Mouse (Mus musculus) kidney, embryonic 16.5 days (tissue): Measurements from ENCODE around the gene Krt78. TPM values are rescaled to one million over a fixed set of nuclear protein-coding genes. Genes with fewer than 3 reads are reported as not detected.

Source experiments
- ATAC-seq: fragments of 200-750 bp; cut with Nextera tagmentation; 2 replicates; pipeline ENCODE4 v1.8.0; 2017; ENCODE audit warnings: moderate TSS enrichment; ENCODE audit not compliant: low FRiP score, low TSS enrichment
- H3K27ac ChIP-seq: fragments of 300-500 bp; sonication (generic); 2 replicates; pipeline ENCODE4 v1.5.1; 2014; ENCODE audit warnings: low read length
- H3K27me3 ChIP-seq: fragments of 300-500 bp; sonication (generic); 2 replicates; pipeline ENCODE4 v1.6.1; 2014; ENCODE audit warnings: low read length, control low read depth, mixed read lengths; ENCODE audit not compliant: insufficient read depth
- H3K36me3 ChIP-seq: fragments of 300-500 bp; sonication (generic); 2 replicates; pipeline ENCODE4 v1.6.1; 2014; ENCODE audit warnings: low read length, control low read depth, mixed read lengths; ENCODE audit not compliant: insufficient read depth
- H3K4me1 ChIP-seq: fragments of 300-500 bp; sonication (generic); 2 replicates; pipeline ENCODE4 v1.6.1; 2014; ENCODE audit warnings: low read length, control low read depth, mixed read lengths; ENCODE audit not compliant: insufficient read depth
- H3K4me2 ChIP-seq: fragments of 300-500 bp; sonication (generic); replicated peaks from 2 replicates; pipeline ENCODE4 v1.6.1; 2014; ENCODE audit warnings: low read depth, low read length
- H3K4me3 ChIP-seq: fragments of 300-500 bp; sonication (generic); 2 replicates; pipeline ENCODE4 v1.5.1; 2014; ENCODE audit warnings: mild to moderate bottlenecking, low read length
- H3K9ac ChIP-seq: fragments of 300-500 bp; sonication (generic); replicated peaks from 2 replicates; pipeline ENCODE4 v1.6.1; 2014; ENCODE audit warnings: low read length
- H3K9me3 ChIP-seq: fragments of 300-500 bp; sonication (generic); 2 replicates; pipeline ENCODE4 v1.6.1; 2016; ENCODE audit warnings: low read length, control low read depth
- WGBS: fragments of 180-500 bp; shearing (Covaris S2); extraction: QIAGEN DNeasy Blood & Tissue Kit; methylation state at CpG from one replicate; pipeline ENCODE4 v1.1.7; 2014; 5-methylcytosine and 5-hydroxymethylcytosine counted together
- polyA plus RNA-seq: library from polyadenylated mRNA; unstranded; fragments of >200 nt; fragmentation: Nextera tagmentation; extraction: Ambion mirVana; gene quantifications from 2 replicates; pipeline ENCODE4 v1.2.1, GENCODE M21; 2015

Gene Krt78
- polyA plus RNA-seq, 1 experiment from 2014 or later = 0.16 TPM

DNA sequence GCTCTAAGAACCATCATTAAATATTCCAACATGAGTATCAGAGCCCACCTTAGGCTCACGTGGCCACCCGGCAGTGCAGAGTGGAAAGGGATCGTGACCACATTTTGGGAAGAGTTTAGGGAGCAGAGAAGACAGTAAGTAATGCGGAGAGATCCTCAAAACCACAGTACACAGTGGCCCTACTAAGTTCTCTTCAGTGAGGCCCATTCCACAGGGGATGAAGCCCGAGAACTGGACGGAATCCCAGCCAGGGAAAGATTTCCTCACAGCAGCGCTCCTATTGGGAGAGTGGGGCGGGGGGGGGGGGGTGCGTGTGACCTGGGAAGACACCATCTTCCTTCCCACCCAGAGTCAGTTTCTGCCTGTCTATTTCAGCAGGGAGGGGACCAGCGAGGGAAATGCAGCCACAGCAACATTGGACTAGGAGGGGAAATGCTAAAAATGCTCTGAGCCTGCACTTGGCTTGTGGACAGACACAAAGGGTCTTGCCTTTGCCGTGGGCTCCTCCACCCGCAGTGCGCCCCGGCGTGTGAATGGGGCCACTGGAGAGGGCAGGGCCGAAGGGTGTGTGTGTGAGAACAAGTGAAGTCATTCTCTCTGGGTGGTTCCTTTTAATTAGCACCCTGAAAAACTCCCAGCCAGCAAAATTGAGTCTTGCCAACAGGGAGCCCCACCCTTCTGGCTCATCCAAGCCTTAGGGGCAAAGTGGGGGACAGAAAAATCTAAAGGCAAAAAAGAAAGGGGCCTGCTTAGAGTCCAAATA is 20.2 kb upstream of the Krt78 start:
- H3K4me2 ChIP-seq = no peak overlapping the region
- no peak overlapping the region for H3K4me3 ChIP-seq
- ATAC-seq = no peak
- 53% methylated on average over 16 of the region's 16 CpGs for WGBS
- H3K9me3 ChIP-seq = no peaks in the 10 kb centered on the region
- H3K27ac ChIP-seq = no peak overlapping the region
- H3K36me3 ChIP-seq = no peaks in the 10 kb centered on the region
- 0 out of 2 replicates have a peak overlapping the region, but pooled peaks have one; percentile 1 for H3K9ac ChIP-seq
- no peaks in the 10 kb centered on the region for H3K27me3 ChIP-seq
- H3K4me1 ChIP-seq = peaks cover 37% of the 10 kb centered on the region

- H3K36me3 ChIP-seq = no peaks in the 10 kb centered on the region
- no peaks in the 10 kb centered on the region for H3K9me3 ChIP-seq
- H3K27ac ChIP-seq = no peak overlapping the region
- 11% methylated on average over 15 of the region's 15 CpGs for WGBS
- no peaks in the 10 kb centered on the region for H3K27me3 ChIP-seq
- 0 out of 2 replicates have a peak overlapping the region, but pooled peaks have one; percentile 11 for H3K9ac ChIP-seq
- H3K4me1 ChIP-seq = peaks cover 37% of the 10 kb centered on the region
- no peak for ATAC-seq
- H3K4me2 ChIP-seq = no peak overlapping the region
- H3K4me3 ChIP-seq = no peak overlapping the region
These were observed 19.5 kb upstream of the Krt78 start for GRCm38 (mm10) chr15:101973414-101974077.

DNA sequence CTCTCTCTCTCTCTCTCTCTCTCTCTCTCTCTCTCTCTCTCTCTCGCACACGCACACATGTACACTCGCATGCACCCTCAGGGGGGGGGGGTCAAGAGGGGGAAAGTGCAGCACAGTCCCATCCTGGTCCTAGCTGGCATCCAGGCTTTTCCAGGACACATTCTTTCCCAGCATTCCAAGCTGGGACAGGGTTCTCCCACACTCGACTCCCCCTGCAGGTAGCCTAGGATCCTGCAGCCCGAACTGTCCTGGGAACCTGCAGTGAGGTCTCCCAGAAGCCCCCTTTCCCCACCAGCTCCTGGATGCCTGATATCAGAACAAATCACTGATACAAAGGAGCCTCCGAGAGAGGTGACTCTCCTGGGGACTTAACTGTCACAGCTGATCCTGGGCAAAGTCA is 16.4 kb upstream of the Krt78 start:
- no peak for ATAC-seq
- Histone ChIP-seq H3K4me1 (peaks cover 8% of the 10 kb centered on the region; the same call in 1 of the 2 replicates), H3K9ac (peak overlapping the region; percentile 9; the same call in 1 of the 2 replicates), H3K4me3 (no peak overlapping the region), H3K27me3 (no peaks in the 10 kb centered on the region), H3K4me2 (no peak overlapping the region), H3K27ac (no peak overlapping the region), H3K36me3 (no peaks in the 10 kb centered on the region), H3K9me3 (no peaks in the 10 kb centered on the region)
- WGBS = 6% methylated on average over 3 of the region's 6 CpGs

DNA sequence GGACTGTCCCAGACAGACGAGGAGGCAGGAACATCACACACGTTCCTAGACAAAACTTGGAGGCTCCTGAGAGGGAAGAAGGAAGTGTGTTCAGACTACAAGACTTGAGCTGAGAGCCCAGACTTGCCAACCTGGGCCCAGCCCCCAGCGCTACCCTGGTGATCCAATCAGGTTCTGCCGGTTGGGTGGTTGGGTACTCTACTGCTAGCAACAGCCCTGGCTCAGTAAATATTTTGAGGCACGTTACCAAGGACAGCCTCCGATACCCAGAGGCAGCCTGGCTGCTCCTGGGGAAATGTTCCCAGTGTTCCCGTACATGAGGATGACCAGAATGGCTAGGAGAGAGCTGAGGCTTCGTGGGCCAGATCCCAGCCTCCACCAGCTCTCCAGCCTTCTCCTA is 12.7 kb upstream of the Krt78 start:
- Histone ChIP-seq H3K4me3 (no peak overlapping the region), H3K27me3 (no peaks in the 10 kb centered on the region), H3K9ac (no peak overlapping the region), H3K9me3 (no peaks in the 10 kb centered on the region), H3K27ac (no peak overlapping the region), H3K4me1 (0 out of 2 replicates have a peak, but pooled peaks cover 6% of the 10 kb centered on the region), H3K4me2 (no peak overlapping the region), H3K36me3 (no peaks in the 10 kb centered on the region)
- no peak for ATAC-seq
- 72% methylated on average over 8 of the region's 8 CpGs for WGBS

DNA sequence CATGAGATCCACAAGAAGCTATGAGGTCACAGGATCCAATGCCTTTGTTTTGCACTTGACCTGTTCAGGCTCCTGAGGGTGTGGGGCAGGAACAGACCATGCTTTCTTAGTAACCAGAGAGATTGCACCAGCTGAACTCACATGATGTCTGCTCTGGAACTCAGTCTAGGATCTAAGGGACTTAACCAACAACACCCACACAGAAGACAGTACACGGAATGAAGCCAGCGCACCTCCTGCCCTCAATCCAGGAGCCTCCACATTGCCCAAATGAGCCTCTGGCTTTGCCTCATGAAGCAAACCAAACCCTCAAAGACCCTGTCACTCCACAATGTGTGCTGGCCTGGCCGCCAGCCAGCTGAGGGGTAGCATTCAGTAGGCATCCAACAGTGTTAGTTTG is 4.8 kb upstream of the Krt78 start:
- no peaks in the 10 kb centered on the region for H3K9me3 ChIP-seq
- no peak for ATAC-seq
- no peaks in the 10 kb centered on the region for H3K27me3 ChIP-seq
- H3K4me1 ChIP-seq = no peaks in the 10 kb centered on the region
- WGBS = 75% methylated on average over 3 of the region's 3 CpGs
- H3K27ac ChIP-seq = no peak overlapping the region
- H3K9ac ChIP-seq = no peak overlapping the region
- H3K4me3 ChIP-seq = no peak overlapping the region
- no peaks in the 10 kb centered on the region for H3K36me3 ChIP-seq
- H3K4me2 ChIP-seq = no peak overlapping the region

DNA sequence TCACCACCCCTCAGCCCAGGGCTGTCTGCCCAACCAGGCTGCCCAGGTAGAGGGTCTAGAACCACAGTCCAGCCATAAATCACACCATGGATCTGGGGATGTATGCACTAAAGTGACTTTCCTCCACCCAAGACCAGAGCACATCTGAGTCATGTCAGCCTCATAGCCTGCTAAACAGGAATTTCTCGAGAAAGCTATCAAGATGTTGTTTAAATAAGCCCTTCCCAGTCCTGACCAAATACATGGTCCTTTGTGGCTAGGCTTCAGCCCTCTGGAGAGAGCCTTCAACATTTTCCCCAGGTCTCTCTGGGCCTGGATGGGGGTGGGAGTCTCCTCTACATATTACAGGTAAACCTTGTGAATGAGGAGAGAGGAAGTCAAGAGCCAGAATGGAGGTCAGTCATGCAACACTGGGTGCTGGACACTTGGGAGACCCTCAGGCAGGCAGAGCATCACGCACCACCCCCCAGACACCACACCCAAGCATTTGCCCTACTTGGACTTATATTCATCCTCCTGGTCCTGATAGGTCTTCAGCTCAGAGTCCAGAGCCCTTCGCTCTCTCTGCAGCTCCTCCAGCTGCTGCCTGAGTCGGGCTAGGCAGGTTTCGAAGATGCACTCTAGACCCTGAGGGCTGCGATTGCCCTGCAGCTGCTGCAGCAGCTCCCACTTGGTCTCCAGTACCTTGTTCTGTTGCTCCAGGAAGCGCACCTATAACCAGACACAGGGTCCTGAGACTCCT is 1.2 kb downstream of the Krt78 start:
- no peaks in the 10 kb centered on the region for H3K9me3 ChIP-seq
- no peak overlapping the region for H3K27ac ChIP-seq
- no peak overlapping the region for H3K9ac ChIP-seq
- H3K36me3 ChIP-seq = no peaks in the 10 kb centered on the region
- H3K4me3 ChIP-seq = no peak overlapping the region
- H3K4me1 ChIP-seq = no peaks in the 10 kb centered on the region
- H3K27me3 ChIP-seq = no peaks in the 10 kb centered on the region
- no peak overlapping the region for H3K4me2 ChIP-seq
- 79% methylated on average over 7 of the region's 7 CpGs for WGBS
- ATAC-seq = no peak

DNA sequence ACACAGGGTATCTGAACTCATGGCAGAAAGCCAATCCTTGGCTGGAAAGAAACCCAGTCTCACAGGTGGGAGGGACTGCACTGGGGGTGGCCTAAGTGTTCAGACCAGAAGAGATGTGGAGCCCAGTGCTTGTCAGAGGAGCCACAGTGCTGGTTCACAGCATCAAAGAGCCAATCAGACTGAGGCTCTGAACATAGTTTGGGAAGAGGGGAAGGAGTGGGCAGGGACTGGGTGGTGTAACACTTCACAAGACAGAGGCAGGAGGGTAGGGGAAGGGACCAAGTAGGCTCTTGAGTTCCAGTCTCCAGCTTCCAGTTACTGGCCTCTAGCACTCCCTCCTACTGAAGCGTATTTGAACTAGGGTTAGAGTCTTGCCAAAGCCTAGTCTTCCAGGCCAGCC is 8.7 kb downstream of the Krt78 start:
- no peaks in the 10 kb centered on the region for H3K27me3 ChIP-seq
- no peak for ATAC-seq
- 93% methylated on average over 1 of the region's 1 CpGs for WGBS
- H3K36me3 ChIP-seq = no peaks in the 10 kb centered on the region
- no peak overlapping the region for H3K9ac ChIP-seq
- H3K4me2 ChIP-seq = no peak overlapping the region
- no peak overlapping the region for H3K27ac ChIP-seq
- no peak overlapping the region for H3K4me3 ChIP-seq
- H3K9me3 ChIP-seq = no peaks in the 10 kb centered on the region
- peaks cover 13% of the 10 kb centered on the region for H3K4me1 ChIP-seq

GRCm38 (mm10) chr15:101941948-101942347 is 12.1 kb downstream of the Krt78 start:
- Histone ChIP-seq H3K4me3 (no peak overlapping the region), H3K9ac (no peak overlapping the region), H3K9me3 (no peaks in the 10 kb centered on the region), H3K4me2 (no peak overlapping the region), H3K4me1 (peaks cover 15% of the 10 kb centered on the region), H3K27ac (peak overlapping the region; percentile 32; the same call in 1 of the 2 replicates), H3K27me3 (no peaks in the 10 kb centered on the region), H3K36me3 (no peaks in the 10 kb centered on the region)
- 25% methylated on average over 8 of the region's 8 CpGs for WGBS
- peak; percentile 64; the same call in 1 of the 2 replicates for ATAC-seq

GRCm38 (mm10) chr15:101940274-101940829 is 13.7 kb downstream of the Krt78 start, which contains the start of gene Krt79:
Gene Krt79, minus strand, starts transcription at chr15:101940324.
- H3K9me3 ChIP-seq = no peaks in the 10 kb centered on the region
- no peaks in the 10 kb centered on the region for H3K36me3 ChIP-seq
- no peak; the same call in 1 of the 2 replicates for ATAC-seq
- peaks cover 15% of the 10 kb centered on the region for H3K4me1 ChIP-seq
- no peak within 1 kb of the TSS for H3K4me2 ChIP-seq
- WGBS = 75% methylated on average over 5 of the region's 6 CpGs
- H3K27ac ChIP-seq = no peak within 1 kb of the TSS
- H3K4me3 ChIP-seq = no peak within 1 kb of the TSS
- H3K9ac ChIP-seq = no peak within 1 kb of the TSS
- no peaks in the 10 kb centered on the region for H3K27me3 ChIP-seq
